Mouse (Mus musculus): ENCODE data around the gene Loxl3.

The Loxl3 gene

GRCm38 (mm10) chr6:83033249-83034185, at the start of gene Loxl3, which contains the start of gene Dok1:
Gene Loxl3 (plus strand): TSS chr6:83034173.
Gene Dok1 (minus strand): TSS chr6:83033471.
- in situ Hi-C loops (cut with MseI, MboI) = no loop called here

- in situ Hi-C loops (cut with MseI, MboI) = loop anchor here in 1 of 2 experiments (25.0 kb wide), 1 partner anchor 100 kb away; the partner anchor contains the start of genes Lbx2 and Pcgf1
Measured at GRCm38 (mm10) chr6:82987411-82987971, 46.5 kb upstream of the Loxl3 start.

- in situ Hi-C loops (cut with MseI, MboI) = loop anchor here in 1 of 2 experiments (10.0 to 25.0 kb wide), 2 partner anchors 94 to 171 kb away; partner anchors contain the start of genes Dctn1, Lbx2 and Pcgf1
Measured at GRCm38 (mm10) chr6:82993696-82994095, 40.3 kb upstream of the Loxl3 start.

GRCm38 (mm10) chr6:82994372-82994771, 39.6 kb upstream of the Loxl3 start:
- in situ Hi-C loops (cut with MseI, MboI) = loop anchor here in 1 of 2 experiments (10.0 to 25.0 kb wide), 2 partner anchors 93 to 170 kb away; partner anchors contain the start of genes Dctn1, Lbx2 and Pcgf1

- in situ Hi-C loops (cut with MseI, MboI) = loop anchor here (5.0 to 25.0 kb wide), 3 partner anchors 90 to 168 kb away; partner anchors contain the start of genes Dctn1 (in 1 of the 2), Lbx2 (in 1 of the 2) and Pcgf1 (in 1 of the 2)
Measured at GRCm38 (mm10) chr6:82996740-82997315, 37.1 kb upstream of the Loxl3 start.

GRCm38 (mm10) chr6:82997511-82998102, 36.4 kb upstream of the Loxl3 start:
- in situ Hi-C loops (cut with MseI, MboI) = loop anchor here (5.0 to 25.0 kb wide), 3 partner anchors 90 to 167 kb away; partner anchors contain the start of genes Dctn1 (in 1 of the 2), Lbx2 (in 1 of the 2) and Pcgf1 (in 1 of the 2)

- in situ Hi-C loops (cut with MseI, MboI) = loop anchor here (5.0 to 25.0 kb wide), 3 partner anchors 89 to 166 kb away; partner anchors contain the start of genes Dctn1 (in 1 of the 2), Lbx2 (in 1 of the 2) and Pcgf1 (in 1 of the 2)
Measured at GRCm38 (mm10) chr6:82998326-82998725, 35.6 kb upstream of the Loxl3 start.

- in situ Hi-C loops (cut with MseI, MboI) = loop anchor here (5.0 to 25.0 kb wide), 4 partner anchors 87 to 287 kb away; partner anchors contain the start of genes Dctn1 (in 1 of the 2), Lbx2 (in 1 of the 2) and Pcgf1 (in 1 of the 2)
Measured at GRCm38 (mm10) chr6:82999986-83000385, 34.0 kb upstream of the Loxl3 start.

GRCm38 (mm10) chr6:83003082-83003481, 30.9 kb upstream of the Loxl3 start:
- in situ Hi-C loops (cut with MseI, MboI) = loop anchor here in 1 of 2 experiments (25.0 kb wide), 1 partner anchor 284 kb away; no protein-coding TSS in a partner anchor

GRCm38 (mm10) chr6:83003850-83004249, 30.1 kb upstream of the Loxl3 start:
- in situ Hi-C loops (cut with MseI, MboI) = loop anchor here in 1 of 2 experiments (25.0 kb wide), 1 partner anchor 283 kb away; no protein-coding TSS in a partner anchor

- in situ Hi-C loops (cut with MseI, MboI) = loop anchor here in 1 of 2 experiments (25.0 kb wide), 1 partner anchor 283 kb away; no protein-coding TSS in a partner anchor
Measured at GRCm38 (mm10) chr6:83004309-83004708, 29.7 kb upstream of the Loxl3 start.

GRCm38 (mm10) chr6:83004872-83005271, 29.1 kb upstream of the Loxl3 start:
- in situ Hi-C loops (cut with MseI, MboI) = loop anchor here in 1 of 2 experiments (25.0 kb wide), 1 partner anchor 282 kb away; no protein-coding TSS in a partner anchor

GRCm38 (mm10) chr6:83005444-83006011, 28.4 kb upstream of the Loxl3 start:
- in situ Hi-C loops (cut with MseI, MboI) = loop anchor here in 1 of 2 experiments (25.0 kb wide), 1 partner anchor 282 kb away; no protein-coding TSS in a partner anchor

GRCm38 (mm10) chr6:83006114-83006513, 27.9 kb upstream of the Loxl3 start:
- in situ Hi-C loops (cut with MseI, MboI) = loop anchor here in 1 of 2 experiments (25.0 kb wide), 1 partner anchor 281 kb away; no protein-coding TSS in a partner anchor

- in situ Hi-C loops (cut with MseI, MboI) = loop anchor here in 1 of 2 experiments (25.0 kb wide), 1 partner anchor 279 kb away; no protein-coding TSS in a partner anchor
Measured at GRCm38 (mm10) chr6:83008659-83009058, 25.3 kb upstream of the Loxl3 start.

GRCm38 (mm10) chr6:83010010-83010409, 24.0 kb upstream of the Loxl3 start:
- in situ Hi-C loops (cut with MseI, MboI) = loop anchor here in 1 of 2 experiments (25.0 kb wide), 1 partner anchor 277 kb away; no protein-coding TSS in a partner anchor

GRCm38 (mm10) chr6:83011255-83011654, 22.7 kb upstream of the Loxl3 start:
- in situ Hi-C loops (cut with MseI, MboI) = loop anchor here in 1 of 2 experiments (25.0 kb wide), 1 partner anchor 276 kb away; no protein-coding TSS in a partner anchor

- in situ Hi-C loops (cut with MseI, MboI) = loop anchor here in 1 of 2 experiments (25.0 kb wide), 1 partner anchor 276 kb away; no protein-coding TSS in a partner anchor
Measured at GRCm38 (mm10) chr6:83011756-83012155, 22.2 kb upstream of the Loxl3 start.

- in situ Hi-C loops (cut with MseI, MboI) = loop anchor here in 1 of 2 experiments (25.0 kb wide), 1 partner anchor 274 kb away; no protein-coding TSS in a partner anchor
Measured at GRCm38 (mm10) chr6:83013444-83013843, 20.5 kb upstream of the Loxl3 start.
